Mouse (Mus musculus) monocyte, adult 2 months (primary cell): ENCODE measurements around the gene Gm3636.
"Not testable (repeated sequence)": the region's sequence is repeated elsewhere in the genome, so short reads cannot be mapped to it uniquely, and the experiment has no call there.

Source experiments
- DNase-seq, 2 experiments: peaks; one replicate each; pipeline ENCODE4 v3.0.0; 2022; ENCODE audit warnings: low spot score in 2 of 2, low read depth in 1 of 2

Gene Gm3636

DNA sequence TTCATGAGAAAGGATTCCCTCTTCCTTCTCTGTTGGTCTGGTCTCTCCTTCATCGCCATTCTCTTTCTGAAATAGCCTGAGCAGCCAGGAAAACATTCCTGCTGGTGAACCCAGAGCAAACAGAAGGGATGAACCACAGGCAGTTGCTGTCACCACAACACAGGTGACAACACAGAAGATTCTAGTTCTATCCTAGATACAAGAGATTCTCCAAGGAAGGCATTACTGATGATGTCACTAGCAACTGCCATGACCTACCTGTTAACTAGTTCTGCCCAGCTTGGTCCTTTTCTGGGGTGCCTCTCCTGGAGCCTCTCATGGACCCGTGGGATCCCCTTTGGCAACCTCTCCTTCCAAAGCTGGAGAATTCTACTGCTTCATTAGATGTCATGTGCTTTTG lies at the start of gene Gm3636:
Gene Gm3636 (minus strand): TSS at position 101 of the 400 bp plus-strand sequence.
- not testable (repeated sequence) for DNase-seq

DNA sequence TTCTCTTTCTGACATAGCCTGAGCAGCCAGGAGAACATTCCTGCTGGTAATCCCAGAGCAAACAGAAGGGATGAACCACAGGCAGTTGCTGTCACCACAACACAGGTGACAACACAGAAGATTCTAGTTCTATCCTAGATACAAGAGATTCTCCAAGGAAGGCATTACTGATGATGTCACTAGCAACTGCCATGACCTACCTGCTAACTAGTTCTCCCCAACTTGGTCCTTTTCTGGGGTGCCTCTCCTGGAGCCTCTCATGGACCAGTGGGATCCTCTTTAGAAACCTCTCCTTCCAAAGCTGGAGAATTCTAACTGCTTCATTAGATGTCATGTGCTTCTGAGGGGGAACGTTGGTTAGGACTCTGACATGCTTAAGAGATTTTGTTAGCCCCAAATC lies 32.2 kb upstream of the Gm3636 start, which contains the start of gene Gm8362:
Gene Gm8362 (minus strand): TSS at position 101 of the 400 bp plus-strand sequence.
- DNase-seq: not testable (repeated sequence)

GRCm38 (mm10) chr14:6757231-6757536 lies 15.1 kb upstream of the Gm3636 start:
- not testable (repeated sequence) for DNase-seq

DNA sequence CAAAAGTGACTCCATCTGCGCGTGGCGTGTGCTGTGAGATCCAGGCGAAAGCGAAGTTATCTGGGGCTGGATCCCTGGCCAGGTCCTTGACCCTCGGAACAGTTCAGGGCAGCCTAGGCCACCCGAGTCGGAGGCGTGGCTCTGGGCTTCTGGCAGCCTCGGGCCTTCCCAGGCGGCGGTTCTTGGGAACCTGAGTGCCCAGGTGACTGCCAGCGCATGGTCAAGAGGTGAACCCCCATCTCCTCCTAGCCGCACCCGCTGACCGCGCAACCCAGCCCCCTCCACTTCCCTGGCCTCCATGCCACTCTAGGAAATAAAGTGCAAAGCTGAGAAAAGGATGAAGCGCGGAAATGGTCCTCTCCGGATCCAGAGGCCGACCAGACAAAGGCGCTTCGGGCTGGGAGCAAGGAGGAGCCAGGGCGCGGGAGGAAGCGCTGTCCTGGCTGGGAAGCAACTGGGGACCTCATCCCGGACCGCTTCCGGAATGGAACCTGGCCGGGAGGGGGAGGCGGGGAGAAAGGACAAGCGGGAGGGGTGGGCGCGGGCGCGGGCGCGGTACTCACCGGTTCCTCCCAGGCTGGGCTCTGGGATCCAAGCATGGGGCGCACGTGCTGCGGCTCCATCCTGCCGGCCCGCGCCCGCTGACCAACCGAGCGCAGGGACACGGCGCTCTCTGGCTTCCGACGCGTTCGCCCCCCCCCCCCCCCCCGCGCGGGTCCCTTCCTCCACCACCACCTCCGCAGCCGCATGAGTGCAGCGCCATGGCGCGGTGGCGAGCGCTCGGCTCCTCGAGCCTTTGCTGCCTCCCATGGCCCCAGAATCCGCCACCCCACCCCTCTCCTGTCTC lies 14.5 kb upstream of the Gm3636 start:
- DNase-seq: not testable (repeated sequence)

GRCm38 (mm10) chr14:6720151-6720550 lies 22.0 kb downstream of the Gm3636 start, which contains the start of gene Gm8050:
Gm8050 (minus strand) TSS chr14:6720251.
- not testable (repeated sequence) for DNase-seq
